Mouse (Mus musculus) C2C12 (cell line): ENCODE measurements around the gene Lrch3.

Experiments
- CEBPB ChIP-seq: IDR thresholded peaks from one replicate; pipeline ENCODE4 v1.6.1; 2011; ENCODE audit warnings: low read depth, mild to moderate bottlenecking, control low read depth, moderate library complexity
- CTCF ChIP-seq: IDR thresholded peaks from one replicate; pipeline ENCODE4 v1.5.1; 2011; ENCODE audit not compliant: control insufficient read depth, insufficient read depth, insufficient read length
- FOSL1 ChIP-seq: IDR thresholded peaks from one replicate; pipeline ENCODE4 v1.8.0; 2011; ENCODE audit warnings: mild to moderate bottlenecking, low read length; ENCODE audit not compliant: poor library complexity, insufficient read depth, severe bottlenecking
- MAX ChIP-seq: IDR thresholded peaks from one replicate; pipeline ENCODE4 v1.6.1; 2011; ENCODE audit warnings: mild to moderate bottlenecking, control low read depth
- USF1 ChIP-seq: IDR thresholded peaks from one replicate; pipeline ENCODE4 v1.6.1; 2011; ENCODE audit warnings: low read depth, mild to moderate bottlenecking, control low read depth, moderate library complexity

GRCm38 (mm10) chr16:33015986-33016385 is 102.1 kb downstream of the Lrch3 start:
- no peak for TF ChIP-seq CTCF
- no peak for TF ChIP-seq CEBPB
- no peak for TF ChIP-seq FOSL1
- no peak for TF ChIP-seq USF1
- TF ChIP-seq MAX: no peak
